Mouse (Mus musculus): ENCODE data around the gene Stk17b.

GRCm38 (mm10) chr1:53818072-53818862, 33.2 kb upstream of the Stk17b start:
- TF ChIP-seq CHD2 (IDR thresholded peaks at IDR 0.05; ENCODE audit: low read depth, low read length): no peak
- TF ChIP-seq HCFC1 (IDR thresholded peaks at IDR 0.05; ENCODE audit: borderline replicate concordance, insufficient read depth, low read length): no peak
